18 mouse cellular contexts compared by ENCODE assay signal in the genomic region with DNA sequence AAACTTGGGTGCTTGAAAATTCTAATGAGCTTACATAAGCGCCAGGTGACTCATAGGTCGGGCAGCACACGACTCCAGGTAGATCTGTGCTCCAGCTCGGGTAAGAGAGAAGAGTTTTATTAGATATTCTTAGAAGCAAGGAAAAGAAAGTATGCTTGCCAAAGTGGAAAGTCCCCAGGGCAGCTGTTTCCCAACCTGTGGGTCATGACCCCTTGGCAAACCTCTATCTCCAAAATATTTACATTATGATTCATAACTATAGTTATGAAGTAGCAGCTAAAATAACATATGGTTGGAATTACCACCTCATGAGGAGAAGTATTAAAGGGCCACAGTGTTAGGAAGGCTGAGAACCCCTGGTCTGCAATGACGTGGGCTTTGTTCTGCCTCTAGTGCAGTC.
A peak's percentile ranks its signal among the peaks of the same experiment; 100 is the strongest.
DNase-seq lines count a peak whose midpoint lies in the region; TF ChIP-seq lines count a peak whose summit lies in the region.
"Had no signal": no experiment of that assay in that cellular context is flagged by ENCODE, and none has a peak within 500 bp of the region (broad histone marks: within the 10 kb centered on the region; RNA-seq: fewer than 3 reads in every experiment).

No protein-coding gene starts in this region.

- no peak overlapping the region for H3K4me3 ChIP-seq in CH12.LX (replicated peaks in 1 of 3; ENCODE audit: low read depth in 2 of 3, low read length in 2 of 3, poor library complexity in 1 of 3)
- H3K4me3 ChIP-seq: embryonic facial prominence, embryonic 13.5 days; forebrain, embryonic 12.5 days; limb, embryonic 15.5 days had no signal

- H3K36me3 ChIP-seq in CH12.LX (replicated peaks in 1 of 2; ENCODE audit: control insufficient read depth in 1 of 2, insufficient read depth in 1 of 2, low read length in 1 of 2) = no peaks in the 10 kb centered on the region
- H3K36me3 ChIP-seq: embryonic facial prominence, embryonic 13.5 days; forebrain, embryonic 12.5 days; limb, embryonic 15.5 days had no signal

- H3K9me3 ChIP-seq in CH12.LX (replicated peaks; ENCODE audit: low read length) = peaks cover 8% of the 10 kb centered on the region
- H3K9me3 ChIP-seq: embryonic facial prominence, embryonic 13.5 days; forebrain, embryonic 12.5 days; limb, embryonic 15.5 days had no signal

- H3K27ac ChIP-seq in CH12.LX (ENCODE audit: insufficient read depth, low read depth) = no peak overlapping the region
- H3K27ac ChIP-seq: embryonic facial prominence, embryonic 13.5 days; forebrain, embryonic 12.5 days; stomach, postnatal 0 days had no signal

- peaks cover 2 to 21% of the 10 kb centered on the region in 2 experiments; a peak in 2 of 4 replicates for H3K4me1 ChIP-seq in CH12.LX (ENCODE audit: control insufficient read depth in 1 of 2, insufficient read depth in 2 of 2)
- H3K4me1 ChIP-seq: embryonic facial prominence, embryonic 13.5 days; forebrain, embryonic 12.5 days; limb, embryonic 15.5 days had no signal

- no peak for TF ChIP-seq CTCF in CH12.LX (conservative IDR thresholded peaks at IDR 0.05 in 1 of 2, IDR thresholded peaks at IDR 0.05 in 1 of 2; ENCODE audit: low read depth in 2 of 2, low read length in 2 of 2)

- peak; percentile 37 to 54 for DNase-seq in lung, adult 18-20 months
- DNase-seq in lung, postnatal 4 days = no peak
- DNase-seq in 3T3-L1 (ENCODE audit: low read depth, low spot score) (peak; percentile 96), CH12.LX (ENCODE audit: extremely low read depth) (no peak)
- DNase-seq in lung, postnatal 14 days = peak; percentile 5
- no peak for DNase-seq in left cerebral cortex, postnatal 36 days (ENCODE audit: low spot score in 2 of 2)
- DNase-seq in cerebellum, adult 9-10 months = no peak
- DNase-seq: adrenal gland, postnatal 25 days; cerebellum, adult 2 months; heart, postnatal 4 days; kidney, adult 11 months; kidney, postnatal 14 days; lung, embryonic 14.5 days; thymus, postnatal 25 days had no signal

- no peaks in the 10 kb centered on the region for H3K27me3 ChIP-seq in CH12.LX (replicated peaks)
- H3K27me3 ChIP-seq: embryonic facial prominence, embryonic 13.5 days; forebrain, embryonic 12.5 days; limb, embryonic 15.5 days had no signal

- no peaks in the 10 kb centered on the region for H3K79me2 ChIP-seq in CH12.LX (replicated peaks; ENCODE audit: control insufficient read depth, extremely low read depth, insufficient read depth, poor library complexity, severe bottlenecking)

- in situ Hi-C loops in CH12.LX (cut with MboI; ENCODE audit: low pct_ligation_motif_present, low pct_unique_long_range_greater_than_20kb, low sequenced_read_pairs) = loop anchor here (10.0 kb wide), 2 partner anchors 254 to 1426 kb away; partner anchors contain the start of genes Amigo2 and Pced1b

- no peak overlapping the region for H3K9ac ChIP-seq in CH12.LX (ENCODE audit: insufficient read depth, low read depth)
- H3K9ac ChIP-seq: embryonic facial prominence, embryonic 13.5 days; forebrain, embryonic 12.5 days; limb, embryonic 15.5 days; lung, embryonic 14.5 days had no signal

- TF ChIP-seq POLR2A in CH12.LX (IDR thresholded peaks at IDR 0.05; ENCODE audit: low read depth, low read length) = no peak

- no peak overlapping the region for H3K4me2 ChIP-seq in CH12.LX (ENCODE audit: insufficient read depth, low read depth, poor library complexity, severe bottlenecking)
- H3K4me2 ChIP-seq: embryonic facial prominence, embryonic 13.5 days; forebrain, embryonic 12.5 days; limb, embryonic 15.5 days; lung, embryonic 14.5 days had no signal

- intact Hi-C loops in left cerebral cortex, postnatal 36 days (cut with DNase I) = no loop called here

- dilution Hi-C loops in CH12.LX (cut with MboI; ENCODE audit: extremely low pct_ligation_motif_present, extremely low pct_unique_long_range_greater_than_20kb, low sequenced_read_pairs) = no loop called here

- no peak for TF ChIP-seq RAD21 in CH12.LX (IDR thresholded peaks at IDR 0.05; ENCODE audit: low read depth, low read length)

- 0 out of 2 replicates have a peak, but pooled peaks have one; percentile 13 for TF ChIP-seq EP300 in CH12.LX (IDR thresholded peaks at IDR 0.05; ENCODE audit: low read length)

TF ChIP-seq in CH12.LX, 34 proteins besides CTCF, POLR2A, EP300 and RAD21:
- no peak for TF ChIP-seq ZKSCAN1 (IDR thresholded peaks at IDR 0.05; ENCODE audit: borderline replicate concordance, low read depth, low read length)
- TF ChIP-seq HCFC1 (IDR thresholded peaks at IDR 0.05; ENCODE audit: low read depth, low read length) = no peak
- TF ChIP-seq GABPA (IDR thresholded peaks at IDR 0.05; ENCODE audit: insufficient replicate concordance, low read depth, low read length) = no peak
- no peak for TF ChIP-seq MAZ (IDR thresholded peaks at IDR 0.05; ENCODE audit: low read depth, low read length)
- no peak for TF ChIP-seq E2F4 (IDR thresholded peaks at IDR 0.05; ENCODE audit: insufficient replicate concordance, low read depth, low read length)

Comparison
In these comparisons a context has a peak if more than half of its experiments do, and no peak if none do; other contexts are left out.
1. DNase-seq: peak in lung, adult 18-20 months (2 of 2), 3T3-L1 (single experiment) and lung, postnatal 14 days (single experiment); none in lung, postnatal 4 days (0 of 2), CH12.LX (single experiment), left cerebral cortex, postnatal 36 days (0 of 2) and cerebellum, adult 9-10 months (single experiment).